Mouse (Mus musculus): Measurements from ENCODE around the gene Rasd1. TPM values are rescaled to one million over a fixed set of nuclear protein-coding genes. Genes with fewer than 3 reads are reported as not detected.

Rasd1 gene
- total and polyA plus RNA-seq, 3 experiments, result 0.13 to 0.30 TPM; not detected in 1

Other genes starting within 250 kb of the Rasd1 start
- not detected in 2 replicates for gene Pld6, start 177.3 kb downstream of the Rasd1 start, total RNA-seq (2012; rRNA removed)
- gene Pld6, start 177.3 kb downstream of the Rasd1 start, total RNA-seq (2014; rRNA removed), result not detected in 2 replicates
- not detected in 2 replicates for gene Pld6, start 177.3 kb downstream of the Rasd1 start, polyA plus RNA-seq (2012; ENCODE audit: insufficient read length, low read depth)
- gene Flcn, start 154.9 kb downstream of the Rasd1 start, total RNA-seq (2012; rRNA removed), result 36.1 and 37.2 TPM in 2 replicates
- 28.7 and 31.7 TPM in 2 replicates for gene Flcn, start 154.9 kb downstream of the Rasd1 start, total RNA-seq (2014; rRNA removed)
- gene Flcn, start 154.9 kb downstream of the Rasd1 start, polyA plus RNA-seq (2012; ENCODE audit: insufficient read length, low read depth), result 31.1 and 35.1 TPM in 2 replicates
- 23.1 and 24.3 TPM in 2 replicates for gene Nt5m, start 125.5 kb downstream of the Rasd1 start, total RNA-seq (2012; rRNA removed)
- gene Nt5m, start 125.5 kb downstream of the Rasd1 start, total RNA-seq (2014; rRNA removed), result 24.6 and 25.7 TPM in 2 replicates
- 16.4 and 22.3 TPM in 2 replicates for gene Nt5m, start 125.5 kb downstream of the Rasd1 start, polyA plus RNA-seq (2012; ENCODE audit: insufficient read length, low read depth)
- gene Cops3, start 125.1 kb downstream of the Rasd1 start, total RNA-seq (2012; rRNA removed), result 128 and 140 TPM in 2 replicates
- 317 and 374 TPM in 2 replicates for gene Cops3, start 125.1 kb downstream of the Rasd1 start, total RNA-seq (2014; rRNA removed)
- gene Cops3, start 125.1 kb downstream of the Rasd1 start, polyA plus RNA-seq (2012; ENCODE audit: insufficient read length, low read depth), result 248 and 267 TPM in 2 replicates
- gene Med9, start 16.7 kb downstream of the Rasd1 start, total RNA-seq (2012; rRNA removed), result 32.9 and 35.5 TPM in 2 replicates
- 36.8 and 43.3 TPM in 2 replicates for gene Med9, start 16.7 kb downstream of the Rasd1 start, total RNA-seq (2014; rRNA removed)
- 35.1 and 41.6 TPM in 2 replicates for gene Med9, start 16.7 kb downstream of the Rasd1 start, polyA plus RNA-seq (2012; ENCODE audit: insufficient read length, low read depth)
- 7.8 and 9.1 TPM in 2 replicates for gene Pemt, start 81.5 kb upstream of the Rasd1 start, total RNA-seq (2012; rRNA removed)
- 6.7 and 6.9 TPM in 2 replicates for gene Pemt, start 81.5 kb upstream of the Rasd1 start, total RNA-seq (2014; rRNA removed)
- 10.5 and 10.7 TPM in 2 replicates for gene Pemt, start 81.5 kb upstream of the Rasd1 start, polyA plus RNA-seq (2012; ENCODE audit: insufficient read length, low read depth)
- gene Rai1, start 140.1 kb upstream of the Rasd1 start, total RNA-seq (2012; rRNA removed), result 15.4 and 15.5 TPM in 2 replicates
- 6.5 and 6.6 TPM in 2 replicates for gene Rai1, start 140.1 kb upstream of the Rasd1 start, total RNA-seq (2014; rRNA removed)
- gene Rai1, start 140.1 kb upstream of the Rasd1 start, polyA plus RNA-seq (2012; ENCODE audit: insufficient read length, low read depth), result 19.1 and 22.6 TPM in 2 replicates